Mouse (Mus musculus): ENCODE measurements at regions not wholly inside any gene's neighbourhood (a gene's known extent, or its start where the extent isn't known, plus 50 kb on each side); places are given as distances from the start of the nearest gene placed in this dataset.

GRCm38 (mm10) chr7:145135971-145136370 is 71.9 kb downstream of the 1810010D01Rik start:
- no peak for DNase-seq

DNA sequence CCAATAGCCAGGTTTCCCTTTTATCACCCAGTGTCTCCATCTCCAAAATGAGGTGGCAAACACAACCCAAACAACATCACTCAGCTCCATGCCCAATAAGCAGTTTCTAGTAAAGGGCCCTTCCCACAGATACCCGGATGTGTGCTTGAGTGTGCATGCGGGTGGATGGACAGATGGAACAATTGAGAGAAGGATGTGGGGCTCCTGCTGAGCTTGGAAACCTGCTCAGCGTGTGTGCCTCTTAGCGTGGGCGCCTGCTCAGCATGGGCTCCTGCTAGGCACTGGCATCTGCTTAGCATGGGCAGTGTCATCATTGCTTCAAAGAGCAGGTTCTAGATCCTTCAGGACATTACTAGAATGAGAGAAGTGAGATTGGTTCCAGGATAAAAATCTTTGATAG is 75.4 kb downstream of the 1810010D01Rik start:
- DNase-seq = no peak

DNA sequence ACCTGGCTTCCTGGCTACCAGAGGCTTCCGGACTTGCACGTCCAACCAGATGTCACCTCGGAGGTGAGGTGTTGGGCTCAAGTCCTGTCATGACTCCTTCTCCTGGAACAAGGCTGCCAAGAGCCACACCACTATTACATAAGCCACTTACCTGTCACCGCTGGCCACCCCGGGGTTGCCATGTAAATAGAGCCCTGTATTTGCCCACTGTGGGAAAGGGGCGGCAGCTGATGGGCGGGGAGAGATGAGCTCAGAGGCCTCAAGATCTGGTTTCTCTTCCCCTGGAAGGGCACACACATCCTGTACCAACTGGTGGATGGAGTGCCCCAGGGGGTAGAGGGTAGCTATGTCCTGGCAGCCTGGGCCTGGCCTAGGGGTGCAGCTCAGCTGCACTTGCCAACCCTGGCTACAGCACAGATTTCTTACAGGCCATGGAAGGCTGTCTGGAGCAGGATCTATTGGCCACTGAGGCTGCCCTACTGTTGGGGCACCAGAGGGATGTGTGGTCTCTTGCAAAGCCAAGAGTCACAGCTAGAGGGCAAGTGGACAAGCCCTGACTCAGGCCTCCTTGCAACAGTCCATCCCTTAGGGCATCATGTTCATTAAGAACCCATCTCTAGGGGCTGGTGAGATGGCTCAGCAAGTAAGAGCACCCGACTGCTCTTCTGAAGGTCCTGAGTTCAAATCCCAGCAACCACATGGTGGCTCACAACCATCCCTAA is 76.3 kb downstream of the 1810010D01Rik start:
- no peak for DNase-seq

GRCm38 (mm10) chr7:145129971-145130370 is 77.9 kb downstream of the 1810010D01Rik start:
- DNase-seq = no peak

- no peak for DNase-seq
Measured at GRCm38 (mm10) chr7:145127661-145128060, 80.3 kb downstream of the 1810010D01Rik start.

GRCm38 (mm10) chr7:145127180-145127579 is 80.7 kb downstream of the 1810010D01Rik start:
- DNase-seq = no peak

DNA sequence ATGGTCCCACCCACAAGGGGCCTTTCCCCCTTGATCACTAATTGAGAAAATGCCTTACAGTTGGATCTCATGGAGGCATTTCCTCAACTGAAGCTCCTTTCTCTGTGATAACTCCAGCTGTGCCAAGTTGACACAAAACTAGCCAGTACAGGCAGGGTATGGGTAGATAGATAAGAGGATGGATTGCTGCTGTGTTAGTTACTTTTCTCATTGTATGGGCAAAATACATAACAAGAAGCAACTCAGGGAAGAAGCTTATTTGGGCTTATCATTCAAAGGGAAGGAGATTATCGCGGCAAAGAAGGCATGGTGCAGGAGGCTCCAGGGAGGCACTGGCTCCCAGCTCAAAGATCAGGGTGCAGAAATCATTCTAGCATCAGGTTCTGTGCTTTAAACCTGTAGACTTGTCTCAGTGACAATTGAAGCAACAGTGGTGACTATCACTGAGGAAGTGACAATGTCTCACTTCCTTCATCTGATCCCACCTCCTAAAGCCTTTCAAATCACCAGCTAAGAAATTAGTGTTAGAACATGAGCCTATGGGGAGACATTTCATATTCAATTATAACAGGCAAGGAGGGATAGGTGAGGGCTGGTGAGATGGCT is 83.8 kb downstream of the 1810010D01Rik start:
- no peak for DNase-seq

DNA sequence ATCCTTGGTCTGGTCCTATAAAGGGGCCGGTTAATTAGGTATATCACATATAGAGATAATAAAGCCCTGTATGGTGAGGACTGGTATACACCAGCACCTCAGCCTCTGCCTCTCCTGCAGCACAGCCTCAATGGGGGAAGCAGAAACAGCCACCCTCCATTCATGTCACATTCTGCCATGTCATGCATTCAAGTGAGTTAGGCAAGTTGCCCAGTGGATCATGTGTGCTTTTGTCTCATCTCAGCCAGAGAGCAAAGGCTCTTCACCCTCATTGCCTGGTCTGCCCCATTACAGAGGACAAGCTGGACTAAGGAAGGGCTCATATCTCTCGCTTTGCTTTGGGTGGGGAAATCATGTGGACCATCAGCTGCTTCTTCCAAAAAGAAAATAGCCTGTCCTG is 85.4 kb downstream of the 1810010D01Rik start:
- no peak for DNase-seq

DNA sequence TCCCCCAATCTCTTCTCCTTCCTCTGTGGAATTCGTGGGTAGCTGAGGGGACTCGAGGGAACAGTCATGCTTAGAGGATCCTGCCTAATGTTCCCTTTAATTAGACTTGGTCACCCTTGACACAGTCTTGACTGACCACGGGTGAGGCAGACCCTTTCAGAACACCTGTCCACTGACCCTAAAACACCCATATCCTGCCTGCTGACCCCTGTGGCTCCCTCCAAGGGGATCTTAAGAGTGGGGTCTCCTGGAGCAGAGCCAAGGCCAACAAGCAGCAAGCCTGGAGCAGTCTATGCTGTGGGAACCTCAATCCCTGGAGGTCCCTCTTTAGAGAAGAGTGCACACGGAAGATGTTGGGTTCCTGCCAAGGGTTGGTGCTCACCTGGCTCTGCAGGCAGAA is 89.5 kb downstream of the 1810010D01Rik start:
- DNase-seq = no peak

DNA sequence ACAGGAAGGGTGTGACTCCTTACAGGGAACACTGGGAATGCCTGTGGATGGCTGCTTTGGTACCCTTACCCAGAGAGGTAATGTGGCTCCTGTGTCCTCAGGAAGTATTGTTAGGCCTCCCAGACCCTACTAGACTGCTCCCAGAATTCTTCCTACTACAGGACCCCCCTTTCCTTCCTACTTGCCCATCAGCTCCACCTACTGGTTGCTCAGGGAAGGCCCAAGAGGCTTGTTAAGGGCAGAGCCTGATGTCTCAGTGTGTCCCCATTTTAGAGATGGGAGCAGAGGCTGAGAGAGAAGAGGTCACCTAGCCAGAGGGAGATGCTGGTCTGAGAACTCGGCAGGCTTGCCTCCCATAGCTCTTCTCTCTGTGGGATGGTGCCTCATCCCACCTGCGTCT is 93.3 kb downstream of the 1810010D01Rik start:
- peak; percentile 73 for DNase-seq

DNA sequence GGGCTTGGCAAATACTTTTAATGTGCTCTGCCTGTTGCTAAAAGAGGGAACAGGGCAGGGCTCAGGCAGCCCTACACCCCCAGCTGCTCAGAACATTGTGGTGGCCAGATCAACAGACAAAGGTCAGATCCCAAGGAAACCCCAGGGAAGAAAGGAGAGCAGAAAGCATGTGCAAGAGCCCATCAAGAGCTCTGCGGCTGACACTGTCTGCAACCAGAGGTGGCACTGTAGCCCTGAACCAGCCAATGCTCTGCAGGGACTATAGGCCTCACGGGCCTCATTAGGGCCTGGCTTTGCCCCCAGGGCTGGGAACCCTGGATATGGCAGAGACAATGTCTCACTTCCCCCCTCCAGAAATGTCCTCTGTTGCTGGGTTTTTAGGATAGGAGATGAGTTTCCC is 93.8 kb downstream of the 1810010D01Rik start:
- no peak for DNase-seq

GRCm38 (mm10) chr7:145112887-145113531 is 94.9 kb downstream of the 1810010D01Rik start:
- DNase-seq = no peak

GRCm38 (mm10) chr7:145112146-145112830 is 95.6 kb downstream of the 1810010D01Rik start:
- peak; percentile 40 for DNase-seq

DNA sequence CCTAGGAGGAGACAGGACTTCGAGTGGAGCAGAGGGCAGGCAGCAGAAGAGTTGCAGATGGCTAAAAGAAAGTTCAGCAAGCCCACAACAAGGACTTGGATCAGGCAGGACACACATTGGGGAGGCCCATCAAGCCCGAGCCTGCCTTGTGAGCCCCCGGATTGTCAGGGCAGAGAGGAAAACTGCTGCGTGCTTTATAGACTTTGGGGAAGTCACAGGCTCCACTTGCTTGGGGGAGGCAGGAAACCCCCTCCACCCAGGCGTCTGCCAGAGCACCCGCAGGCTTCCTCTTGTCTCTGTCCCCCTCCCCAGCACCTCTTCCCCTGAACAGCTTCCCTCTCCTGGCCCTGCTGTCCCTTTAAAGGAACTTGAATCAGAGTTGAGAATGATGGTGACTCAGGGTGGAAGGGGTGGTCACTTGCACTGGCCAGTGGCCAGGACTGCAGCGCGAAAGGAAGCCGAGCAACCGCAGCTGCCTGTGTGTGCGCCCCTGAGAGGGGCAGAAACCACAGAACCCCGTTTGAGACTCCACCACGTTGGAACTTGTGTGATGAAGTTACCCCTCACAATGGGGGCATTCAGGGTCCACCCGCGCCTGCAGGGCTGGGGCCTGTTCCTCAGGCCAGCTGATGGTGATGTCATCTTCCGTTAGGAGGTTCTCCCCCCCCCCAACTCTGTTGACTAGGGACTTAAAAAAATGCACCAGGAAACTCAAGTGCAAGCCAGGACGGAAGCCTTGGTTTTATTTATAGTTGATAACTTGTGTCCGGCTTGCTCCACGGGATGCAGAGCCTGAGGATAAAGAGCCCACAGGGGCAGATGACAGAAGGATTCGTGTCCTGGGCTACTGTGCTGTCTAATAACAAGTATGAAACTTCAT is 96.4 kb downstream of the 1810010D01Rik start:
- peak; percentile 86 for DNase-seq

DNA sequence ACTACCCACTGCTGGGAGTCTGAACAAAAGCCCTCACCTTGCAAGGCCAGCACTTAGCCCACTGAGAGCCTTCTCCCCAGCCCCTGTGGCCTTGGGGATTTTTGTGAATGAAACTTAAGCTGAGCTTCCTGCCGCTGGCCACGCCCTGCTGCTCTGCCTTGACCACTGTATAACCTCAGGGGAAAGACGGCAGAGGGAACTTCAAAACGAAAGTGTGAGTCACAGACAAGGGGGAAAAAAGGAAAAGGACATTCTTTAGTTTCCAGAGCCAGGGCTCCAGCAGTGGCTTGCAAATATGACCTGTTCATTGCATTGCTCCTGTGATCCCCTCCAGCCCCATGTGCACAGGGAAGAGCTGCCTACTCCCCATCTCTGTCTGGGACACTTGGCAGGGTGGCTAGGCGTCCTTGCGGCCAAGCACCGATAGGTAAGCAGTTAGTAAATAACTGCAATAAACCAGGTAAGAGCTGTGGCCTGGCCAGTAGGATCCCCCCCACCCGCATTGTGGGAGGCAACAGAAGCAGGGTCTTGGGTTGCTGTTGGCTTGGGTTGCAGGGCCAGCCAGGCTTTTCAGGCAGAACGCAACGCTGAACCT is 97.2 kb downstream of the 1810010D01Rik start:
- DNase-seq = peak; percentile 44

DNA sequence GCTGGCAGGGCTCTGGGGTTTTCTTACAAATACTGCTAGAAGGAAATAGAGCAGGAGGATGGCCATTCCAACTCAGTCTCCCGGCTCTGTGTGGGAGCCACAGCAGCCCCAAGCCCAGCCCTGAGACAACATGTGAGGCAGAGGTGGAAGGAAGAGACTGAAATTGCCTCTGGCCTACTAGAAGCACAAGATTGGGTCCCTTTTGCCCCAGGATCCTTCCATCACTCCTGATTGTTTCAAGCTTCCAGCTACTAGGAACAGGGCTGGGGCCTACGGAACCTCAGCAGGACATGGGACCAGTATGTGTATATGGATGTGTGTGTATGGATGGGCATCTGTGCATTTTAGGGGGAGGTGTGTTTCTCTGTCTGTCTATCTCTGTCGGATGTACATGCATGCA is 97.9 kb downstream of the 1810010D01Rik start:
- no peak for DNase-seq

- no peak for DNase-seq
Measured at GRCm38 (mm10) chr7:145109471-145109870, 98.4 kb downstream of the 1810010D01Rik start.

DNA sequence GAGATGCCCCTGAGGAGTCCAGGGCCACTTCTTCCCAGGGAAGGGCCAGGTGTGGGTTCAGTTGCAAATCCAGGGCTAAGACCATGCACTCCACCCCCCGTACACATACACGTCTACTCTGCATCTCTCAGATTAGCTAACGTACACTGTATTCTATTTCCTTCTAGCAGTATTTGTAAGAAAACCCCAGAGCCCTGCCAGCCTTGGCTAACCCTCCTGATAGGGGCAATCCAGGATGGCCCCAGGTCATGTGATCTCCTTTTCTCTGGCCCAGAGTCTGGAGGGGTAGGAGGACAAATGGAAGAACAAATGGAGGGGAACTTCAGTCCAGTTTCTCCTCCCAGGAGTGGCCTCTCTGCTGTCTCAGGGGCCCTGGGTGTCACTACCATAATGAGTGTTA is 98.9 kb downstream of the 1810010D01Rik start:
- no peak for DNase-seq

- DNase-seq = no peak
Measured at GRCm38 (mm10) chr7:145107575-145108170, 100.2 kb downstream of the 1810010D01Rik start.

GRCm38 (mm10) chr7:145106494-145106849 is 101.4 kb downstream of the 1810010D01Rik start:
- no peak for DNase-seq

- DNase-seq = no peak
Measured at GRCm38 (mm10) chr7:145105831-145106493, 102.0 kb downstream of the 1810010D01Rik start.
